Mouse (Mus musculus): ENCODE measurements around the gene Ccn1. TPM values are rescaled to one million over a fixed set of nuclear protein-coding genes. Genes with fewer than 3 reads are reported as not detected.

The Ccn1 gene
- polyA plus RNA-seq (2011; ENCODE audit: insufficient read depth, insufficient read length, low replicate concordance, missing spikeins) = 4.3 and 15.7 TPM in 2 replicates

GRCm38 (mm10) chr3:145649852-145650202 lies at the start of gene Ccn1:
Ccn1 (minus strand) TSS chr3:145649981.
- no peak within 1 kb of the TSS for H3K27ac ChIP-seq (ENCODE audit: control insufficient read depth, insufficient read depth, low read depth, low read length, poor library complexity)

GRCm38 (mm10) chr3:145693361-145693760 lies 43.6 kb upstream of the Ccn1 start:
- H3K27ac ChIP-seq (ENCODE audit: control insufficient read depth, insufficient read depth, low read depth, low read length, poor library complexity) = no peak overlapping the region
- no peak for TF ChIP-seq CTCF (IDR thresholded peaks at IDR 0.05; ENCODE audit: control insufficient read depth, insufficient read depth, low read length)
- no peak for TF ChIP-seq POLR2A (IDR thresholded peaks at IDR 0.05; ENCODE audit: borderline replicate concordance, control insufficient read depth, low read depth, low read length)
- WGBS = 52% methylated on average over 2 of the region's 2 CpGs
- no peak overlapping the region for H3K4me3 ChIP-seq (replicated peaks; ENCODE audit: control insufficient read depth, low read depth, low read length)
- H3K4me1 ChIP-seq (ENCODE audit: control insufficient read depth, insufficient read depth, low read length) = no peaks in the 10 kb centered on the region

More at GRCm38 (mm10) chr3:145649852-145650202, at the start of gene Ccn1:
- no peak within 1 kb of the TSS for H3K4me3 ChIP-seq (replicated peaks; ENCODE audit: control insufficient read depth, low read depth, low read length)
- under 1% methylated on average over 29 of the region's 29 CpGs for WGBS
- TF ChIP-seq POLR2A (IDR thresholded peaks at IDR 0.05; ENCODE audit: borderline replicate concordance, control insufficient read depth, low read depth, low read length) (no peak), CTCF (IDR thresholded peaks at IDR 0.05; ENCODE audit: control insufficient read depth, insufficient read depth, low read length) (no peak)
- H3K4me1 ChIP-seq (ENCODE audit: control insufficient read depth, insufficient read depth, low read length) = no peaks in the 10 kb centered on the region

- no peak for TF ChIP-seq POLR2A (IDR thresholded peaks at IDR 0.05; ENCODE audit: borderline replicate concordance, control insufficient read depth, low read depth, low read length)
- no peak for TF ChIP-seq CTCF (IDR thresholded peaks at IDR 0.05; ENCODE audit: control insufficient read depth, insufficient read depth, low read length)
- Histone ChIP-seq H3K4me1 (ENCODE audit: control insufficient read depth, insufficient read depth, low read length) (no peaks in the 10 kb centered on the region), H3K4me3 (replicated peaks; ENCODE audit: control insufficient read depth, low read depth, low read length) (no peak overlapping the region), H3K27ac (ENCODE audit: control insufficient read depth, insufficient read depth, low read depth, low read length, poor library complexity) (no peak overlapping the region; the same call in 1 of the 2 replicates)
- 85% methylated on average over 9 of the region's 9 CpGs for WGBS
These were observed 42.3 kb upstream of the Ccn1 start for GRCm38 (mm10) chr3:145692037-145692436.

GRCm38 (mm10) chr3:145691415-145691814 lies 41.6 kb upstream of the Ccn1 start:
- 74% methylated on average over 7 of the region's 7 CpGs for WGBS
- TF ChIP-seq POLR2A (IDR thresholded peaks at IDR 0.05; ENCODE audit: borderline replicate concordance, control insufficient read depth, low read depth, low read length) = no peak
- no peak for TF ChIP-seq CTCF (IDR thresholded peaks at IDR 0.05; ENCODE audit: control insufficient read depth, insufficient read depth, low read length)
- H3K27ac ChIP-seq (ENCODE audit: control insufficient read depth, insufficient read depth, low read depth, low read length, poor library complexity) = no peak overlapping the region

GRCm38 (mm10) chr3:145689271-145689670 lies 39.5 kb upstream of the Ccn1 start:
- WGBS = 78% methylated on average over 9 of the region's 9 CpGs
- no peak for TF ChIP-seq CTCF (IDR thresholded peaks at IDR 0.05; ENCODE audit: control insufficient read depth, insufficient read depth, low read length)
- no peak for TF ChIP-seq POLR2A (IDR thresholded peaks at IDR 0.05; ENCODE audit: borderline replicate concordance, control insufficient read depth, low read depth, low read length)
- Histone ChIP-seq H3K27ac (ENCODE audit: control insufficient read depth, insufficient read depth, low read depth, low read length, poor library complexity) (no peak overlapping the region), H3K4me1 (ENCODE audit: control insufficient read depth, insufficient read depth, low read length) (no peaks in the 10 kb centered on the region), H3K4me3 (replicated peaks; ENCODE audit: control insufficient read depth, low read depth, low read length) (no peak overlapping the region)

More at GRCm38 (mm10) chr3:145691415-145691814, 41.6 kb upstream of the Ccn1 start:
- Histone ChIP-seq H3K4me1 (ENCODE audit: control insufficient read depth, insufficient read depth, low read length) (no peaks in the 10 kb centered on the region), H3K4me3 (replicated peaks; ENCODE audit: control insufficient read depth, low read depth, low read length) (no peak overlapping the region)

- WGBS = 70% methylated on average over 5 of the region's 5 CpGs
These were observed 38.1 kb upstream of the Ccn1 start for GRCm38 (mm10) chr3:145687836-145688235.

GRCm38 (mm10) chr3:145684604-145685441 lies 35.0 kb upstream of the Ccn1 start:
- H3K4me1 ChIP-seq (ENCODE audit: control insufficient read depth, insufficient read depth, low read length) = no peaks in the 10 kb centered on the region
- no peak overlapping the region for H3K27ac ChIP-seq (ENCODE audit: control insufficient read depth, insufficient read depth, low read depth, low read length, poor library complexity)
- TF ChIP-seq POLR2A (IDR thresholded peaks at IDR 0.05; ENCODE audit: borderline replicate concordance, control insufficient read depth, low read depth, low read length) (no peak), CTCF (IDR thresholded peaks at IDR 0.05; ENCODE audit: control insufficient read depth, insufficient read depth, low read length) (no peak)
- no peak overlapping the region for H3K4me3 ChIP-seq (replicated peaks; ENCODE audit: control insufficient read depth, low read depth, low read length)
- 74% methylated on average over 19 of the region's 19 CpGs for WGBS

More at GRCm38 (mm10) chr3:145687836-145688235, 38.1 kb upstream of the Ccn1 start:
- TF ChIP-seq POLR2A (IDR thresholded peaks at IDR 0.05; ENCODE audit: borderline replicate concordance, control insufficient read depth, low read depth, low read length) = no peak
- TF ChIP-seq CTCF (IDR thresholded peaks at IDR 0.05; ENCODE audit: control insufficient read depth, insufficient read depth, low read length) = no peak
- H3K4me3 ChIP-seq (replicated peaks; ENCODE audit: control insufficient read depth, low read depth, low read length) = no peak overlapping the region
- H3K27ac ChIP-seq (ENCODE audit: control insufficient read depth, insufficient read depth, low read depth, low read length, poor library complexity) = no peak overlapping the region
- H3K4me1 ChIP-seq (ENCODE audit: control insufficient read depth, insufficient read depth, low read length) = no peaks in the 10 kb centered on the region

- no peak for TF ChIP-seq CTCF (IDR thresholded peaks at IDR 0.05; ENCODE audit: control insufficient read depth, insufficient read depth, low read length)
- no peak for TF ChIP-seq POLR2A (IDR thresholded peaks at IDR 0.05; ENCODE audit: borderline replicate concordance, control insufficient read depth, low read depth, low read length)
- H3K4me1 ChIP-seq (ENCODE audit: control insufficient read depth, insufficient read depth, low read length) = no peaks in the 10 kb centered on the region
- no peak overlapping the region for H3K27ac ChIP-seq (ENCODE audit: control insufficient read depth, insufficient read depth, low read depth, low read length, poor library complexity)
- no peak overlapping the region for H3K4me3 ChIP-seq (replicated peaks; ENCODE audit: control insufficient read depth, low read depth, low read length)
- WGBS = 70% methylated on average over 4 of the region's 4 CpGs
These were observed 34.4 kb upstream of the Ccn1 start for GRCm38 (mm10) chr3:145684201-145684600.
